Mouse (Mus musculus): ENCODE data around the gene Nono. TPM values are rescaled to one million over a fixed set of nuclear protein-coding genes. Genes with fewer than 3 reads are reported as not detected.
A peak's percentile ranks its signal among the peaks of the same experiment; 100 is the strongest.

The Nono gene
- total RNA-seq (2017) = 305 and 325 TPM in 2 replicates

DNA sequence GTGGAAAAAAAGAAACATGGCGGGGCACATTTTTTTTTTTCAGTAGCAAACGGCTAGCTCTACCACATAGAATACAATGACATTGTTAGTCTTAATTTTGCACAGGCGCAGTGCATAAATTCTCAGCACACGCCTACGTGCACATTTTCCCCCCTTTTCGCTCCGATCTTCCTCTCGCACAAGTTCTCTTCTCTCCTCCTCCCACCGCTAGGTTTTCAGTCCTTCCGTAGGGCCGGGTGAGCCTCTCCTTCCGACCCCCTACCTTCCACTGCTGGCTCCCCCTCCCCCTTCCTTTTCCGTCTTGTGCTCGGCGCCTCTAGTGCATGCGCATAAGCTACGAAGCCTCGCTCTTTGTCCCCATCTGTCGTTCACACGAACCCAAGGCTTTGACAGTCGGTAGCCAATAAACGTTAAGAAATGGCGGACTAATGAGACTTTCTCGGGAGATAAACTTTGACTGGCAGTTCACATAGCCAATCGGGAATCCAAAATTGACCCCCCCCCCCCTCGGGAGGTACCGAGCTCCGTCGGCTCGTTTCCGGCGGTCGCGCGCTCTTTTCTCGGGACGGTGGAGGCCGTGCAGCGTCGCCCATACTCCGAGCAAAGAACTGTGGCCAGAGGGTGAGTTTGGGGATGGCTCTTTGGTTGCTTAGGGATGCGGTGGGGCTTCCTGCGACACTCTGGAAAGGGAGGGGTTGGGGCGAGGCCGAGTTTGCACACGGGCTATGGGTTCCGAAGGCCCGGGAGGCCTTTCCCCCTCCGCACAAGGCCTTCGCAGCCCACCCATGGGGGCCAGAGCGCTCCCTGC lies at the start of gene Nono:
Gene Nono (plus strand): TSS at position 177 of the 808 bp plus-strand sequence.
- ATAC-seq (ENCODE audit: extremely low read depth, insufficient number of reproducible peaks, low FRiP score, poor library complexity, severe bottlenecking) = peak; percentile 96

DNA sequence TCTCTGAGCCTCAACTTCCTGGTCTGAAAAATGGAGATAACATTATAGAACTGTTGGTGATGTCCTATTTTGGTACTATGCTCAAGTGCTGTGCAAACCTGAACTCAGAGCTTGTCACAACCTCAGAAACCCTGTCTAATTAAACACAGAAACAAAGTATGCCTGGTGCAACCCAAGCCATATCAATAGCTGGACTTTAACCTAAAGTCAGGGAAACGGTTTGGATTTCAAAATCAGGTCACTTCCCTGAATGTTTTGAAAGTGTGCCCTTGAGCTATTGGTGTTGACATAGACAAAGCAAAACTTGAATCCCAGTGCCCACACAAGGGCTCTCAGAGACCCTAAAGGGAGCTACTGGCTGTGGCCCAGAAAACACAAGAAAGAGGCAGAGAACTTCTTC lies 49.4 kb upstream of the Nono start:
- ATAC-seq (ENCODE audit: extremely low read depth, insufficient number of reproducible peaks, low FRiP score, poor library complexity, severe bottlenecking) = no peak

DNA sequence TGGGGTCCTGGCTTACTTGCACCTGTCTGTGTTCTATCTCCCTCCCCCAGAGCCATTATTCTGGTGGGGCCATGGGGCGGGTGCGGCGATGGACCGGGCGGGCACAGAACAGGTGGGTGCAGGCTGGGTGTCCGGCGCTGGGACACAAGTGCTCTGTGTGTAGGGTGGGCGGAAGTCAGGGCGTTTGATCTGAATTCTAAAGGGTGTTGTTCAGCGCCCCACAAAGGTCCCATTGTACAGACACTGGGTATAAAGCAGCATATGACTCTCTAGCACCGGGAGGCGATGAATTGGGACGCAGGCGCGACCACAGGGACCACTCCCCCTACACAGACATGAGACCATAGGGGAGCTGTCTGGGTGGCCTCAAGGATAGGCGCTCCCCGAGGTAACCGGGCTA lies 45.7 kb upstream of the Nono start:
- no peak for ATAC-seq (ENCODE audit: extremely low read depth, insufficient number of reproducible peaks, low FRiP score, poor library complexity, severe bottlenecking)

DNA sequence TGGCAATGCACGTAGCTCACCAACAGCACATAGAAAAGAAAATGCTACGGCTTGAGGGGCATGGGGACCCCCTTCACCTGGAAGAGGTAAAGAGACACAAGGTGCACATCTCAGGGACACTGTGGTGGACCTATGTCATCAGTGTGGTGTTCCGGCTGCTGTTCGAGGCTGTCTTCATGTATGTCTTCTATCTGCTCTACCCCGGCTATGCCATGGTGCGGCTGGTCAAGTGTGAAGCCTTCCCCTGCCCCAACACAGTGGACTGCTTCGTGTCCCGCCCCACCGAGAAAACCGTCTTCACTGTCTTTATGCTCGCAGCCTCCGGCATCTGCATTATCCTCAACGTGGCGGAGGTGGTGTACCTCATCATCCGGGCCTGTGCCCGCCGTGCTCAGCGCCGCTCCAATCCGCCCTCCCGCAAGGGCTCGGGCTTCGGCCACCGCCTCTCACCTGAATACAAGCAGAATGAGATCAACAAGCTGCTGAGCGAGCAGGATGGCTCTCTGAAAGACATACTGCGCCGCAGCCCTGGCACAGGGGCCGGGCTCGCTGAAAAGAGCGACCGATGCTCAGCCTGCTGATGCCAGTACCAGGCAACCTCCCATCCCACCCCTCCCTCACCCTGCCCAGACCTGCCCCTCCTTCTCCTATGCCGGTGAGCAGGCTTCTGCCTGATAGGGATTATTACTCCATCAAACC lies 44.5 kb upstream of the Nono start:
- ATAC-seq (ENCODE audit: extremely low read depth, insufficient number of reproducible peaks, low FRiP score, poor library complexity, severe bottlenecking) = no peak

DNA sequence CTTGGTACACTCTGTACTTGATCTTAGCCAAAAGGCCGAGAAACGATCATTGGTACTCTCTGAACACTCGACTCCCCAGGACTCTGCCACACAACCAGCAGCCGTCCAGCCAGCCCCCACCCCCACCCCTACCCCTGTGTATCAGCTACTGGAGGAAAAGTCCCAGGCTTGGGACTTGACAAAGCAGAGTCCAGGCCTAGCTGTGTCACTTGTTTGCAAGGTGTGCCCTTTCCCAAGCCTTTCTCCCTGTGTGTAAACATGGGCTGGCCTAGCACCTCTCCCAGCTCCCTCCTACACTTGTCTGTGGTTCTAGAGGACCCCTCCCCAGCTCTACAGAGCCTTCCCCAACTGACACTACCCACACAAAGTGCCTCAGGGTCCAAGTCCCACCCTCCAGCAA lies 42.9 kb upstream of the Nono start:
- no peak for ATAC-seq (ENCODE audit: extremely low read depth, insufficient number of reproducible peaks, low FRiP score, poor library complexity, severe bottlenecking)

DNA sequence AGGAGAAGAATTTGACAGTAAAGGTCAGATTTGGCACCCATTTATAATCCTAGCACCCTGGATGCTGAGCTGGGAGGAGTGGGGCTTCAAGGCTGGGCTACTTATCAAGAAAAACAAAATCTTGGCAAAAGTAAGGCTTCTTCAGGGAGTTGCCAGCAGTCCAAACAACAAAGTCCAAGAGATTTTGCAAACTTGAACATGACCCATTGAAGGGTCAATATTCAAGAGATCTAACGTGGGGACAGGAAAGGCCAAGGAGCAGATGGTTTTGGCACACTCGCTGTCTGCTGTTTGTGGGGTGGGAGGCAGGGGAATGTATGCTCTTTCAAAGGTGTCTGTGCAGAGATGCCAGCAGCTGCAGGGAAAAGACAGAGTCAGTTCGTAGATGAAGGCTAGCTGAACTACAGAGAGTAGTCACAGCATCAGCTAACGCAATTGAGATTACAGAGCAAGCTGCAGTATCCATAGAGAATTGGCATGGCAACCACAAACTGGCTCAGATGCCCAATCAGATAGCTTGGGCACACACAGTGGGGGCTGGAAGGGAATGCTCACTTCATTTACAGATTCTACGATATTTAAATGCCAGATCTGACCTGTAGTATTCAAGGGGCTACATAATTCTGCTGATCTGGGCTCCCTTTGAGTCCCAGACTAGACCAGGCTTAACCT lies 40.1 kb upstream of the Nono start:
- ATAC-seq (ENCODE audit: extremely low read depth, insufficient number of reproducible peaks, low FRiP score, poor library complexity, severe bottlenecking) = no peak

DNA sequence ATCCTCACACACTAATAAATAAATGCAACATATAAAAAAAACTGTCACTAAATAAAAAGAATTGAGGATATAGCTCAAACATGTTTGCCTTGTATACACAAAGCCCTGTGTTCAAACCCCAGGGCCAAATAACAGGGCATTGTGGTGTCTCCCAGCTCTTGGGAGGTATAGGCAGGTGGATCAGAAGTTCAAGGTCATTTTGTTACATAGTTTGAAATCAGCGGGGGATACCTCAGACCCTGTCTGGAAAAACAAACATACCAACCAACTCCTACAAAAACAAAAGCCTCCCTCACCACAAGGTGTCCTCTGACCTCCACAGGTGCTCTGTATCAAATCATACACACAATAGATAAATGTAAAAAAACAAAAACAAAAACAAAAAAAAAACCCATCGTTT lies 34.8 kb upstream of the Nono start:
- no peak for ATAC-seq (ENCODE audit: extremely low read depth, insufficient number of reproducible peaks, low FRiP score, poor library complexity, severe bottlenecking)

DNA sequence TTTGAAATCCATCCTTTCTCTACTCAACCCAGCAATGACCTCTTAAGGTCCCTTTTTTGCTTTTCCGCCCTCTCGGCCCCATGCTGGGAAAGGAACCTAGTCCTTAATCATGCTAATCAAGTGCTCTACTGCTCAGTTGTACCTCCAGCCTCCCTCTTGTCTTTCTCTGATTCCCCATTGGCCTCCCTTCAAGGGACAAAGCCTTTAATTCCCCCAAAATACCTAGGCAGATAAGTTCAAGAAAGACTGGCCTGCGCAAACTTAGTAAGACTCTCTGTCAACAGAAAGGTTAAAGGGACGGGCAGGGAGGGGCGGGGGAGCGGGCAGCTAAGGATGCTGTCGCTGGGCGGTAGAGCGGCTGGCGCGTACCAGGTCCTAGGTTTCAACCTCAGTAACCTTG lies 32.7 kb upstream of the Nono start:
- no peak for ATAC-seq (ENCODE audit: extremely low read depth, insufficient number of reproducible peaks, low FRiP score, poor library complexity, severe bottlenecking)

DNA sequence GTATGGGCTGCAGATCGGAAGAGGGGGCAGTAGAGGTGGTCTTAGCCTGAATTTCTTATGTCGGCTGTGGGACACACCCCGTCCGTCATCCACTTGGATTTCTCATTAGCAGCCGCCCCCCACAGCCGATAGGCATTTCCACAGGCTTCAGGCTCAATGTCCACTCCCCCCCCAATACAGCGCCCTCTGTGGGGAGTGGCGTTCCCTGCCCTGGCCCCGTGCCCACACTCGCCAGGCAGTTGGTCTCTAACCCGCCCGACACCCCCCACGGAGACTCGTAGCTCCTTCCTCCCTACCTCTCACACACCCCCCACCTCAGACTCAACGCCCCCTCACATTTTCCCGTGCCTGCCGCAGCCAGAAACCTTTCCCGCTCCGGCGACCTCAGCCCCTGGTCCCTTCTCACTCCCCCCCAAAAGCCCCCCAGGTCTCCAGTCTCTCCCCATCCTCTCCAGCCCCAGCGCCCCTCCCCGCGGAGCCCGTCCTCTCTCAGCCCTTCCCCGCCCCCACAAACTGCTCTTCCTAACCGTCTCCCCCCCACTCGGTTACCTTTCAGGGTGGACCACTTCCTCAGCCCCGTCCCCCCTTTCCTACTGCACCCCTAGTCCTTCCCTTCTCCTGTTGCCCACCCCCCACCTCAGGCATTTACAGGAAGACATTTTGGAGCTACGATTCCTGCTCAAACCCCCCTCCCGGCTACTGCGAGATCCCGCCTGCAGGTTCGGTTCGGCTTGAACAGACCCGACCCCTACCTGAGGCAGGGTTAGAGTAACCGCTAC lies 10.0 kb upstream of the Nono start:
- ATAC-seq (ENCODE audit: extremely low read depth, insufficient number of reproducible peaks, low FRiP score, poor library complexity, severe bottlenecking) = 0 out of 2 replicates have a peak, but pooled peaks have one; percentile 33

DNA sequence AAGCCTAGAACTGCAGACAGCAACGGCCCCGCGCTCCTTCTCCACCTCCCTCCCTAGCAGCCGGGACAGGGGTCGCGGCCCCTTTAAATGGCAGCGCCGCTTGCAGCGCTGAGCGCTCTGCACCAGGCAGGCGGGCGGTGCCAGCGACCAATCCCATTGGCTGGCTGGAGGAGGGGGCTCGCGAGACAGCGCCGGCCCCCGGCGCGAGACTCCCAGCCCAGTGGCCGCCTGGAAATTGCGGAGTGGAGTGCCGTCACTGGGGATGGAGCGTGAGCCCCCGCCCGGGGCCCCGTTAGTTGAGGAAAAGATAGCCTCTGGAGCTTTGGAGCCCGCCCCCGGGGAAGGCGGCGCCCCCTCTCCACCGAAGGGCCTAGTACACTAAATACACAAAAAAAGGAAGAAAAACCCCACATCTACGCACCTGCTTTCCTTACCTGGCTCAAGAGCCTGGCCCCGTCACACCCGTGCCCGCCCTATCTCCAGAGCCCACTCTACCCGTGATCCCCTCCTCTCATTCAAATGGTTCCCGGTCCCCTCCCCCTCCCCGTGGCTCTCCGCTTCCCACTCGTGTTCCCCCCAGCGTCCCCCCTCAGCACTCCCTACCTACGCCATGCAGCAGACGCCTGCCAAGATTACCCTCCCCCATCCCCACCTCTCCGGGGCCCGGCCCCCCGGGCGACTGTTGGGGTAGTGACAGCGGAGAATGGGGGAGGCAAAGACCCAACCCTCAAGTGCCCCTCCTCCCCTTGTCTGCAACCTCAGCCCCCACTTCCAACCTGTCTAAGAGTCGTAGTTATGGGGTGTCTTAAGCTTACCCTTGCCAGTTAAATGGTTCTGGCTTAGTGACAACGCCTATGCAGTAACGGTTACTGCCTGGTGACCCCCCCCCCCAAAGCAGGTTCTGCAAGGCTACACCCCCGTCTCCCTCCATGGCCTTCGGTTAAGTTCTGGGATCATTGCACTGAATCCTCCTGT lies 9.1 kb upstream of the Nono start:
- peak; percentile 83 for ATAC-seq (ENCODE audit: extremely low read depth, insufficient number of reproducible peaks, low FRiP score, poor library complexity, severe bottlenecking)

DNA sequence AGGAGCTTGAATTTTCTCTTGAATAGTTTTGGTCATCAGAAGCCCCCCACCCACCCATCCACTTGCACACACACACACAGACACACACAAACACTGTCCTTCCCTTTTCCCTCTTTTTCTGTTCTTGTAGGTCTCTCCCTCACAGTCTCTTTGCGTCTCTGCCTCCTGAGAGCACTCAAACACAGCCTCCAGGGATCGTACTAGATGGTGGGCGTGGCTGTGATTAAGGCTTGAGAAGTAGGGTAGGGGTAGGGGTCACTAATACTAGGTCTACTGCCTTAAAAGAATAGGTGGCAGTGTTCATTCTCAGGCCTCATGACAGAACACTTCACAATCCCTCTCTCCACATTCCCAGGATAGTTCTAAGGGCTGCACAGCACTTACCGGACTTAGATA lies 8.4 kb upstream of the Nono start, which contains the start of gene Zmym3:
Gene Zmym3 (minus strand): TSS at position 150 of the 396 bp plus-strand sequence.
- ATAC-seq (ENCODE audit: extremely low read depth, insufficient number of reproducible peaks, low FRiP score, poor library complexity, severe bottlenecking) = no peak

DNA sequence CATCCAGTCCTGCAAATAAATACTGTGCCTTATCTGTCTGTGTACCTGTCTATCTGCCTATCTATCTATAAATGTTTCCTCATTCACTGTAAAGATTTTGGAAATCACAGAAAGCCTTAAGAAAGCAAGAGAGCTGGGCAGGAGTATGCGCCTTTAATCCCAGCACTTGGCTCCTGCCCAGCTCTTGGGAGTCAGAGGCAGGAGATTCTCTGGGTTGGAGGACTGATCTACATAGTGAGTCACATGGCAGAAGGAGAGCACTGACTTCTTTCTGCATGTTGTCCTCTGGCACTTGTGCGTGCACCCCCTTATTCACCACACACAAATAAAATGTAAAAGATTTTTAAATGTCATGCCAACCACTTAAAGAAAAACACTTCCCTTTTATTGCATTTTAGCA lies 5.7 kb upstream of the Nono start:
- no peak for ATAC-seq (ENCODE audit: extremely low read depth, insufficient number of reproducible peaks, low FRiP score, poor library complexity, severe bottlenecking)

DNA sequence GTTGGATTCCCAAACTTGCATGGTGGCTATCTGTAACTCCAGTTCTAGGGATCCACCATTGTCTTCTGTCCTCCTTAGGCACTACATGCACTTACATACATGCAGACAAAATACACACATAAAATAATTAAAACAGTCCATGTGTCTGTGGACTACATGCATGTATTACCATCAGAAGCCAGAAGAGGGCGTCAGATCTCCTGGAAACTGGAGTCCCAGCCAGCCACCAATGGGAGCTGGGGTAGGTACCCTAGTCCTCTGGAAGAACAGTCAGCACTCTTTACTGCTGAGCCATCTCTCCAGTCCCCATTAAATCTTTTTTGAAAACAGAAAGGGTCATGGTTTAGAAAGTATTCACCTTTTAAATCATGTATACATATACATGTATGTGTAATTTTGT lies 1.3 kb upstream of the Nono start:
- no peak for ATAC-seq (ENCODE audit: extremely low read depth, insufficient number of reproducible peaks, low FRiP score, poor library complexity, severe bottlenecking)

DNA sequence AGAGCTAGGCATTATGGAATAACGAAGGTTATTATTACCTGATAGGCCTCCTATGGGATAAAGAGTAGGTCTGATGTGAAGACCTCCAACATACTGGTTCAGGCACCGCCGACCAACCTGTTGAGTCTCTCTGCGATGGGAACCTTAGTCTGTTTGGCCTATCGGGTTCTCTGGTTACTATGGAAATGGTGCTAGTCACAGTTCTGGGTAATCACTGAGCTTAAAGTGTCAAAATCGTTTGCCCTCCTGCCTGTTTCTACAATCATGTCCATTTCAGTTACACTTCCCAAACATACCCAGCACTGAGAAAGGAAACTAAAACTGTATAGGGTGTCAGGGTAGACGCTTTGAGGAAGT lies 355 bp upstream of the Nono start:
- no peak; the same call in 1 of the 2 replicates for ATAC-seq (ENCODE audit: extremely low read depth, insufficient number of reproducible peaks, low FRiP score, poor library complexity, severe bottlenecking)

DNA sequence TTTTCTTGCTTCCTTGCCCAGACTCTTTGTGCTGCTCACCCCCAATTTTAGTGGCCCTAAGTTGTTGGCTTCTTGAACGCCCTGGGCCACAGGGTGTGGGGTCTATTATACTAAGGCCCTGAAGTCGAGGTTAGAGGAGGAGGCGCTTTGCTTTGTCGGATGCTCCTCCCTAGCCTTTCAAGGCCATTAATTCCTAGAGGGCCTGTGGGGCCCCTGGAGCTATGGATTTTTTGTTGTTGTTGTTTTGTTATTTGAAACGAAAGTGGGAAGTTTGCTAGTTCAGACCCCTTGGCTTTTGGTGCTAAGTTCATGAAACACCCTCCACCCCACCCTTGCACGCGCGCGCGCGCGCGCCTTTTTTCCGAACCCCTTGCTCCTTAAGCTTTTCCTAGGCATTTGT lies 858 bp downstream of the Nono start:
- no peak for ATAC-seq (ENCODE audit: extremely low read depth, insufficient number of reproducible peaks, low FRiP score, poor library complexity, severe bottlenecking)

DNA sequence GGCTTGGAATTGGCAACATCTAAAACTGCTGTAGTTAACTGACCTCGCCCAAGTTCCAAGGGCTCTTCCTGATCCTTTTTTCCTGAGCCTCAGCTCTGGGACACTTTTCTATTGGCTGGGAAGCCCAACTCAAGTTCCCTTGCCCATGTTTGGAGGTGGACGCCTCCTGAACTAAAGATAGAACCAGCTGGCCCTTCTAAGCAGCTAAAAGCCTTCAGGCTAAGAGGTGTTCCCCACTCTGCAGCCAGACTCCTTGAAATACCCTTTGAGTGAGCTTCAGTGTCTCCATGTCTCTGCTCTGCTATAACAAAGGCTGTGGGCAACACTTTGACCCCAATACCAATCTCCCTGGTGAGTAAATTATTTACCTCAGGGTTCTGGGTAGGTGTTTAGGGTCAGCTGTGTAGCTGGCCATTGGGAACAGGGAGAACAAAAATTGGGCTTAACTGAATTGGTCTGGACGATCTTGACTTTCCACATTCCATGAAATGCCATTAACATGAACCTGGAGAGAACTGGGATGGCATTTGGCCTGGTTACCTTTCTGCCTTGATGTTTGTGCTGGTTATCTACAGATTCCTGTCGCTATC lies 19.9 kb downstream of the Nono start, which contains the start of gene Itgb1bp2:
Gene Itgb1bp2 (plus strand): TSS at position 203 of the 590 bp plus-strand sequence.
- no peak for ATAC-seq (ENCODE audit: extremely low read depth, insufficient number of reproducible peaks, low FRiP score, poor library complexity, severe bottlenecking)

DNA sequence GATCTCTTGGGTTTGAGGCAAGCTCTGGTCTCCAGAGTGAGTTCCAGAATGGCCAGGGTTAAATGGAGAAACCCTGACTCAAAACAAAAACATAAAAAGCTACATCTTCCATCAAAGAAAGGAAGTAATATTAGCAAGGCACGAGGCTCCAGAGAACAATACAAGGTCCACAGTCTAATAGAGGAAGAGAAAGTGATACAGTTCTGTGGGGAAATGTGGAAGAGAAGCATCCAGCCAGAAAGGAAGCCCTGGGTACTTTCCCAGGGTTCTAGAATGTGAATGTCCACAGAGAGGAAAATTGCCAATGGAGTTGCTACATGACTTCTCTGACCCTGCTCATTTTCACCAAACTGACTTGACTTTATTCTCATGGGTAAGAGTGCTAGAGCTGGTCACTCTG lies 22.0 kb downstream of the Nono start:
- no peak for ATAC-seq (ENCODE audit: extremely low read depth, insufficient number of reproducible peaks, low FRiP score, poor library complexity, severe bottlenecking)

DNA sequence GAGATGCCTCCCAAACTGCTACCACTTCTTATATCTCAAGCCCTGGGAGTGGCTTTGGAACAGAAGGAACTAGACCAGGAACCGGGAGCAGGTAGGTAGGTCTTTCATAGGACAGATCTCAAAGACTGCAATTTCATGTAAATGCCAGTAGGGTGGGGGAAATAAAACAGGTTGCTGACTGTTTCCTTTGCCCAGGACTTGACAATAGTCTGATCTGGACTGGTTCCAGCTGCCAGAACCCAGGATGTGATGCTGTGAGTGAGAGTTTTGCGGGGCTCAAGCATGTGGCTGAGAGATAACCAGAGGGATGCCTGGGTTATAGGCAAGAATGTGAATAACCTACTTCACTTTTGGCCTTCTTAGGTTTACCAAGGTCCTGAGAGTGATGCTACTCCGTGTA lies 22.5 kb downstream of the Nono start:
- ATAC-seq (ENCODE audit: extremely low read depth, insufficient number of reproducible peaks, low FRiP score, poor library complexity, severe bottlenecking) = no peak
